Mouse (Mus musculus): ENCODE measurements around the gene Tbx2. TPM values are rescaled to one million over a fixed set of nuclear protein-coding genes. Genes with fewer than 3 reads are reported as not detected.

Gene Tbx2
- total and polyA plus RNA-seq, 2 experiments from 2014 or later: 0.70 to 7.9 TPM

DNA sequence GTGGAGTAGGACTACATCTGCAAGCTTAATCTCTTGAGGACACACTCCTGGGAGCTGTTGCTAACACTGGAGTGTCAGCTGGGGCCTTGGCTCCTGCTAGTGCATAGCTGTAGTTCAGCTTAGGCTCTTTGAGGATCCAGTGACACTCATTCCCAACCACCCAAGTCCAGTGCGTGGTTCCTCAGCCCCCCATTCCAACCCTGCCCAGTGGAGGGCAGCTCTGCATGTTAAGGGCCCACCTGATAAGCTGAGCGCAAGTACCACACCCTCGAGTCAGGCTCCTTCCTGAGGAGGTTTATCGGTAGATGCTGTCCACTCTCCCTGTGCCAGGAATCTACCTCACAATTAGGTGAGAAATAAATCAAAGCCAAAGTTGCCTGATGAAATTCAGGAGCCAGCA lies 32.9 kb upstream of the Tbx2 start:
- Histone ChIP-seq H3K4me1 (ENCODE audit: insufficient read depth, low read length) (no peaks in the 10 kb centered on the region), H3K4me2 (ENCODE audit: low read depth, low read length) (no peak overlapping the region), H3K27ac (no peak overlapping the region), H3K36me3 (ENCODE audit: insufficient read depth, low read length) (no peaks in the 10 kb centered on the region), H3K9me3 (ENCODE audit: low read length) (no peaks in the 10 kb centered on the region), H3K4me3 (ENCODE audit: low read length) (no peak overlapping the region), H3K9ac (replicated peaks; ENCODE audit: low read length) (no peak overlapping the region), H3K27me3 (ENCODE audit: insufficient read depth, low read length) (no peaks in the 10 kb centered on the region)
- no peak for TF ChIP-seq CTCF (IDR thresholded peaks at IDR 0.05; ENCODE audit: low read depth)
- no peak for ATAC-seq
- 93% methylated on average over 4 of the region's 4 CpGs for WGBS
- DNase-seq (ENCODE audit: low spot score): no peak

GRCm38 (mm10) chr11:85799856-85800255 lies 32.5 kb upstream of the Tbx2 start:
- no peak for TF ChIP-seq CTCF (IDR thresholded peaks at IDR 0.05; ENCODE audit: low read depth)
- no peaks in the 10 kb centered on the region for H3K36me3 ChIP-seq (ENCODE audit: insufficient read depth, low read length)

DNA sequence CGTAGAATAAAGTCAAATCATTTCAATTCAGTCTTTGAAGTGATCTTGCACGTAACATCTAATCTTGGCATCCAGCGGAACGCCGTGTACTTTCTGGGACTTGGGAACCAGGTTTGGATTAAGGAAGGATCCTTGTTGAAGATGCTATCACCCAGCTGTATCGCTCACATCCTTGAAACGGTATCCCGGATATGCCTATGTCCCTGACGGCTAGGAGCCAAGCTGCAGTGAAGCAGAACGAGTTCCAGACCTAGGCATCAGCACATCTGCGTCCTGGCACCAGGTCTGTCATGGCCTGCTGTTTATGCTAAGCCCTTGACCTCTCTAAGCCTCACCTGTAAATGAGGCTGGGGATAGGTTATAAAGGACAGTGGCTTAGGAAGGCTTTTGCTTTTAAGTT lies 32.0 kb upstream of the Tbx2 start:
- no peak for ATAC-seq
- 78% methylated on average over 11 of the region's 11 CpGs for WGBS

More at GRCm38 (mm10) chr11:85799856-85800255, 32.5 kb upstream of the Tbx2 start:
- H3K4me3 ChIP-seq (ENCODE audit: low read length): no peak overlapping the region
- no peak overlapping the region for H3K4me2 ChIP-seq (ENCODE audit: low read depth, low read length)
- no peaks in the 10 kb centered on the region for H3K27me3 ChIP-seq (ENCODE audit: insufficient read depth, low read length)
- no peaks in the 10 kb centered on the region for H3K4me1 ChIP-seq (ENCODE audit: insufficient read depth, low read length)
- ATAC-seq (no peak), DNase-seq (ENCODE audit: low spot score) (no peak)
- H3K9me3 ChIP-seq (ENCODE audit: low read length): no peaks in the 10 kb centered on the region
- H3K27ac ChIP-seq: no peak overlapping the region
- WGBS: 78% methylated on average over 19 of the region's 19 CpGs
- no peak overlapping the region for H3K9ac ChIP-seq (replicated peaks; ENCODE audit: low read length)

DNA sequence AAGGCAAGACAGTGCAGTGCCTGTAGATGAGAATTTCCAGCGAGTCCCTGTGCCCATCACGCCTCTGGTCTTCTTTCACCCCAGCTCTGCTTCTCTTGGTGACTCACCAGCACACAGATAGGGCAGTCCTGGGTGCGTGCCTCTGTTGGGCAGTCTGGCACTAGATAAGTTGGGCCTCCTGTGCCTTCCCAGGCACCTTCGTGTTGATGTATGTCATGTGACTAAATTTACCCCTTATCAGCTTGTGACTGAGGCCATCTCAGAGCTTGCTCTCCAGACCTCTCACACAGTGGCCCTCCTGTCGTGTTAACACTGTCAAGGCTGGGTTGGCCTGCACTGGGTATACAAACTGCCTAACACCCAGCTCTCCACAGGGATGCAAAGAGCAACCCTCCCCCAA lies 28.3 kb upstream of the Tbx2 start:
- no peaks in the 10 kb centered on the region for H3K36me3 ChIP-seq (ENCODE audit: insufficient read depth, low read length)
- H3K4me3 ChIP-seq (ENCODE audit: low read length): no peak overlapping the region
- TF ChIP-seq CTCF (IDR thresholded peaks at IDR 0.05; ENCODE audit: low read depth): no peak
- no peak overlapping the region for H3K9ac ChIP-seq (replicated peaks; ENCODE audit: low read length)
- DNase-seq (ENCODE audit: low spot score): no peak
- H3K27me3 ChIP-seq (ENCODE audit: insufficient read depth, low read length): no peaks in the 10 kb centered on the region
- WGBS: 86% methylated on average over 5 of the region's 5 CpGs
- no peaks in the 10 kb centered on the region for H3K9me3 ChIP-seq (ENCODE audit: low read length)
- H3K27ac ChIP-seq: no peak overlapping the region
- ATAC-seq: no peak
- H3K4me1 ChIP-seq (ENCODE audit: insufficient read depth, low read length): no peaks in the 10 kb centered on the region
- no peak overlapping the region for H3K4me2 ChIP-seq (ENCODE audit: low read depth, low read length)

More for the DNA sequence above, 32.0 kb upstream of the Tbx2 start:
- H3K4me1 ChIP-seq (ENCODE audit: insufficient read depth, low read length): no peaks in the 10 kb centered on the region
- H3K27ac ChIP-seq: no peak overlapping the region
- H3K9me3 ChIP-seq (ENCODE audit: low read length): no peaks in the 10 kb centered on the region
- H3K4me2 ChIP-seq (ENCODE audit: low read depth, low read length): no peak overlapping the region
- DNase-seq (ENCODE audit: low spot score): no peak
- H3K9ac ChIP-seq (replicated peaks; ENCODE audit: low read length): no peak overlapping the region
- no peaks in the 10 kb centered on the region for H3K36me3 ChIP-seq (ENCODE audit: insufficient read depth, low read length)
- H3K4me3 ChIP-seq (ENCODE audit: low read length): no peak overlapping the region
- H3K27me3 ChIP-seq (ENCODE audit: insufficient read depth, low read length): no peaks in the 10 kb centered on the region
- TF ChIP-seq CTCF (IDR thresholded peaks at IDR 0.05; ENCODE audit: low read depth): no peak

DNA sequence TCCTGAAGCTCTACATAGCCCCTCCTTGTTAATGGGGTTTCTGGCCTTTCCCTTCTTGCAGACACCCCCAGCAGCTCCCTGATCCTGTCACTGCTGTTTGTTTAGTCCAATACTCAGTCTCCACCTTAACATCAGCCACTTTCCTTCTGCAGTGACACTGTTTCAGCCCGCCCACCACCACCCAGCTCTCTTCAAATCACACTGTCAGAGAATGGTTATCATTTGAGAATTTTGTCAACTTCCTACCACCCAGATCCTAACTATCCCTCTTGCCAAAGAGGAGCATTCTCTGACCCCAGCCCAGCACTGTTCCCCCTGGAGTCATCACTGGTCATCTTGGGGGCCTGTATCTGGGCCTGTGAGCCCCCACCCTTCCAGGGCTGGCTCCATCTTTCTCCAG lies 26.6 kb upstream of the Tbx2 start:
- DNase-seq (ENCODE audit: low spot score) (no peak), ATAC-seq (no peak)
- no peak overlapping the region for H3K4me2 ChIP-seq (ENCODE audit: low read depth, low read length)
- WGBS: 82% methylated on average over 1 of the region's 1 CpGs
- H3K4me3 ChIP-seq (ENCODE audit: low read length): no peak overlapping the region
- no peak overlapping the region for H3K9ac ChIP-seq (replicated peaks; ENCODE audit: low read length)
- no peaks in the 10 kb centered on the region for H3K9me3 ChIP-seq (ENCODE audit: low read length)
- no peaks in the 10 kb centered on the region for H3K4me1 ChIP-seq (ENCODE audit: insufficient read depth, low read length)
- H3K36me3 ChIP-seq (ENCODE audit: insufficient read depth, low read length): no peaks in the 10 kb centered on the region
- no peak for TF ChIP-seq CTCF (IDR thresholded peaks at IDR 0.05; ENCODE audit: low read depth)
- H3K27me3 ChIP-seq (ENCODE audit: insufficient read depth, low read length): no peaks in the 10 kb centered on the region
- no peak overlapping the region for H3K27ac ChIP-seq

DNA sequence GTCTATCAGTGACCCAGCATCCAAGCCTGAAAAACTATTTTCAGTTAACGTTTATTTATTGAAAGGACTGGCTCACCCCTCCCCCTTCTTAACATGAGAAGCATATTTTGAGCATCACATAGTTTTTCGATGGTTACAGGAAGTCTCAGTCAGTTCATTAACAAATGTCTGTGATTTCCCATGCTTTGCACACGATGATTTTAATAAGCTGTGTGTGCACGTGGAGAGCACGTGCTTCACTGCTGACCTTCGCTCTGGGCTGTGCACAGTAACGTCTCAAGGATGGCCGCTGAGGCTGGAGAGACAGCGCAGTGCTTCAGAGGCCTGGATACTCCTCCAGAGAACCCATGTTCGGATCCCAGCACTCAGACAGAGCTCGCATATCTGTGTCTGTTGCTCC lies 25.0 kb upstream of the Tbx2 start:
- H3K4me3 ChIP-seq (ENCODE audit: low read length): no peak overlapping the region
- no peak overlapping the region for H3K27ac ChIP-seq
- no peak overlapping the region for H3K4me2 ChIP-seq (ENCODE audit: low read depth, low read length)
- H3K27me3 ChIP-seq (ENCODE audit: insufficient read depth, low read length): no peaks in the 10 kb centered on the region
- 81% methylated on average over 11 of the region's 11 CpGs for WGBS
- no peaks in the 10 kb centered on the region for H3K4me1 ChIP-seq (ENCODE audit: insufficient read depth, low read length)
- no peak for ATAC-seq
- H3K9ac ChIP-seq (replicated peaks; ENCODE audit: low read length): no peak overlapping the region
- H3K36me3 ChIP-seq (ENCODE audit: insufficient read depth, low read length): no peaks in the 10 kb centered on the region
- no peak for TF ChIP-seq CTCF (IDR thresholded peaks at IDR 0.05; ENCODE audit: low read depth)
- no peaks in the 10 kb centered on the region for H3K9me3 ChIP-seq (ENCODE audit: low read length)
- no peak for DNase-seq (ENCODE audit: low spot score)

- no peak overlapping the region for H3K27ac ChIP-seq
- H3K27me3 ChIP-seq (ENCODE audit: insufficient read depth, low read length): no peaks in the 10 kb centered on the region
- no peak for DNase-seq (ENCODE audit: low spot score)
- no peak overlapping the region for H3K4me2 ChIP-seq (ENCODE audit: low read depth, low read length)
- no peak overlapping the region for H3K9ac ChIP-seq (replicated peaks; ENCODE audit: low read length)
- no peak for TF ChIP-seq CTCF (IDR thresholded peaks at IDR 0.05; ENCODE audit: low read depth)
- no peak overlapping the region for H3K4me3 ChIP-seq (ENCODE audit: low read length)
- H3K4me1 ChIP-seq (ENCODE audit: insufficient read depth, low read length): no peaks in the 10 kb centered on the region
- ATAC-seq: no peak
- 83% methylated on average over 4 of the region's 4 CpGs for WGBS
- H3K36me3 ChIP-seq (ENCODE audit: insufficient read depth, low read length): no peaks in the 10 kb centered on the region
- no peaks in the 10 kb centered on the region for H3K9me3 ChIP-seq (ENCODE audit: low read length)
Observed at GRCm38 (mm10) chr11:85811229-85811628, 21.1 kb upstream of the Tbx2 start.
